Mouse (Mus musculus) kidney, adult 2 months (tissue): ENCODE results near the gene Vopp1.

ENCODE experiments used
- CTCF ChIP-seq: fragments of 200-500 bp; conservative IDR thresholded peaks from 2 replicates; pipeline ENCODE4 v1.5.1; 2011; ENCODE audit warnings: low read depth, mild to moderate bottlenecking, control low read depth, low read length, moderate library complexity, mixed read lengths; ENCODE audit not compliant: insufficient read depth, insufficient read length
- POLR2A ChIP-seq: fragments of 200-500 bp; IDR thresholded peaks from one replicate; pipeline ENCODE4 v1.6.1; 2011; ENCODE audit warnings: low read depth, low read length, control low read depth

DNA sequence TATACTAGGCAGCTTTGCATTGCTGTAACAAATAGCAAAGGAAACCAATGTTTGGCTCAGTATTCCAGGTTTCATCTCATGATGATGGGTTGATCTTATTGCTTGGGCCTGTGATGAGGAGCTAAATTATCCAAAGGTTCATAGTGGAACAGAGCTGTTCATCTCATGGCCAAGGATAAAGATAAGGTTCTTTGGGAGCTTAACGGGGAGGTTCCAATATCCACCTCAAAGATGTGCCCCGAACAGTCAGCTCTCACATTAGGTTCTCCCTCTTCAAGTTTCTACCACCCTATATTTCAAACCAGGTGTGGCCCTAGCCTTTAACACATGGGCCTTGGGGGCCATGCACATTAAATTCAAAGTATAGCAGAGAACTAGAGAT, 79.2 kb downstream of the Vopp1 start:
- TF ChIP-seq CTCF (no peak), POLR2A (no peak)
